Mouse (Mus musculus) hindbrain, embryonic 16.5 days (tissue): ENCODE measurements around the gene Itpr2. TPM values are rescaled to one million over a fixed set of nuclear protein-coding genes. Genes with fewer than 3 reads are reported as not detected.

Experiments
- ATAC-seq: fragments of 200-750 bp; cut with Nextera tagmentation; 2 replicates; pipeline ENCODE4 v1.8.0; 2017; ENCODE audit warnings: moderate TSS enrichment, moderate library complexity
- H3K27ac ChIP-seq: fragments of 300-500 bp; sonication (generic); 2 replicates; pipeline ENCODE4 v1.5.1; 2014; ENCODE audit warnings: low read depth, mild to moderate bottlenecking, control low read depth, low read length, moderate library complexity
- H3K27me3 ChIP-seq: fragments of 300-500 bp; sonication (generic); replicated peaks from 2 replicates; pipeline ENCODE4 v1.6.1; 2014; ENCODE audit warnings: low read length; ENCODE audit not compliant: control insufficient read depth, insufficient read depth
- H3K36me3 ChIP-seq: fragments of 300-500 bp; sonication (generic); 2 replicates; pipeline ENCODE4 v1.6.1; 2014; ENCODE audit warnings: mild to moderate bottlenecking, low read length, moderate library complexity, mixed read lengths; ENCODE audit not compliant: control insufficient read depth, insufficient read depth
- H3K4me1 ChIP-seq: fragments of 300-500 bp; sonication (generic); 2 replicates; pipeline ENCODE4 v1.6.1; 2014; ENCODE audit warnings: low read depth, low read length; ENCODE audit not compliant: control insufficient read depth, insufficient read depth
- H3K4me2 ChIP-seq: fragments of 300-500 bp; sonication (generic); 2 replicates; pipeline ENCODE4 v1.6.1; 2014; ENCODE audit warnings: mild to moderate bottlenecking, low read length, control low read depth, moderate library complexity
- H3K4me3 ChIP-seq: fragments of 300-500 bp; sonication (generic); 2 replicates; pipeline ENCODE4 v1.5.1; 2014; ENCODE audit warnings: mild to moderate bottlenecking, low read length, control low read depth, moderate library complexity
- H3K9ac ChIP-seq: fragments of 300-500 bp; sonication (generic); 2 replicates; pipeline ENCODE4 v1.6.1; 2014; ENCODE audit warnings: low read depth, mild to moderate bottlenecking, control low read depth, low read length, moderate library complexity
- H3K9me3 ChIP-seq: fragments of 300-500 bp; sonication (generic); 2 replicates; pipeline ENCODE4 v1.6.1; 2014; ENCODE audit warnings: mild to moderate bottlenecking, low read length, moderate library complexity; ENCODE audit not compliant: control insufficient read depth
- WGBS: fragments of 180-500 bp; shearing (Covaris S2); extraction: QIAGEN DNeasy Blood & Tissue Kit; methylation state at CpG from one replicate; pipeline ENCODE4 v1.1.7; 2014; 5-methylcytosine and 5-hydroxymethylcytosine counted together
- polyA plus RNA-seq: library from polyadenylated mRNA; unstranded; fragments of >200 nt; fragmentation: Nextera tagmentation; extraction: Ambion mirVana; gene quantifications from 2 replicates; pipeline ENCODE4 v1.2.1, GENCODE M21; 2015

The Itpr2 gene
- polyA plus RNA-seq, 1 experiment from 2014 or later: 9.1 TPM

- Histone ChIP-seq H3K9ac (no peak overlapping the region), H3K4me2 (0 out of 2 replicates have a peak overlapping the region, but pooled peaks have one; percentile 5), H3K4me3 (no peak overlapping the region), H3K27ac (peak overlapping the region; percentile 48), H3K36me3 (no peaks in the 10 kb centered on the region), H3K4me1 (peaks cover 20% of the 10 kb centered on the region), H3K9me3 (no peaks in the 10 kb centered on the region), H3K27me3 (no peaks in the 10 kb centered on the region)
- WGBS: 21% methylated on average over 21 of the region's 21 CpGs
- peak; percentile 78 for ATAC-seq
These were observed 390.9 kb downstream of the Itpr2 start for GRCm38 (mm10) chr6:146110832-146111741.

GRCm38 (mm10) chr6:146110425-146110824 is 391.6 kb downstream of the Itpr2 start:
- Histone ChIP-seq H3K36me3 (no peaks in the 10 kb centered on the region), H3K27me3 (no peaks in the 10 kb centered on the region), H3K4me2 (no peak overlapping the region), H3K27ac (no peak overlapping the region), H3K9me3 (peaks cover 3% of the 10 kb centered on the region; the same call in 1 of the 2 replicates), H3K9ac (no peak overlapping the region), H3K4me3 (no peak overlapping the region), H3K4me1 (peaks cover 20% of the 10 kb centered on the region)
- WGBS: 49% methylated on average over 4 of the region's 4 CpGs
- no peak for ATAC-seq

- H3K4me1 ChIP-seq: peaks cover 20% of the 10 kb centered on the region
- no peak for ATAC-seq
- H3K36me3 ChIP-seq: no peaks in the 10 kb centered on the region
- H3K9me3 ChIP-seq: peaks cover 3% of the 10 kb centered on the region; the same call in 1 of the 2 replicates
- no peak overlapping the region for H3K4me3 ChIP-seq
- H3K4me2 ChIP-seq: no peak overlapping the region
- WGBS: 83% methylated on average over 7 of the region's 7 CpGs
- H3K9ac ChIP-seq: no peak overlapping the region
- no peak overlapping the region for H3K27ac ChIP-seq
- no peaks in the 10 kb centered on the region for H3K27me3 ChIP-seq
These were observed 393.3 kb downstream of the Itpr2 start for GRCm38 (mm10) chr6:146108695-146109094.

- WGBS: 88% methylated on average over 4 of the region's 4 CpGs
- no peaks in the 10 kb centered on the region for H3K36me3 ChIP-seq
- H3K4me1 ChIP-seq: peaks cover 16% of the 10 kb centered on the region
- no peak overlapping the region for H3K4me3 ChIP-seq
- no peak for ATAC-seq
- peaks cover 3% of the 10 kb centered on the region; the same call in 1 of the 2 replicates for H3K9me3 ChIP-seq
- H3K27me3 ChIP-seq: no peaks in the 10 kb centered on the region
- no peak overlapping the region for H3K4me2 ChIP-seq
- no peak overlapping the region for H3K9ac ChIP-seq
- no peak overlapping the region for H3K27ac ChIP-seq
These were observed 394.7 kb downstream of the Itpr2 start for GRCm38 (mm10) chr6:146107117-146107832.

- Histone ChIP-seq H3K9ac (no peak overlapping the region), H3K4me3 (no peak overlapping the region), H3K4me2 (no peak overlapping the region), H3K27me3 (no peaks in the 10 kb centered on the region), H3K9me3 (peaks cover 4% of the 10 kb centered on the region), H3K27ac (no peak overlapping the region), H3K4me1 (no peaks in the 10 kb centered on the region), H3K36me3 (no peaks in the 10 kb centered on the region)
- 62% methylated on average over 15 of the region's 15 CpGs for WGBS
- no peak for ATAC-seq
These were observed 418.7 kb downstream of the Itpr2 start for GRCm38 (mm10) chr6:146083056-146083961.

- 96% methylated on average over 9 of the region's 9 CpGs for WGBS
- ATAC-seq: no peak
- no peak overlapping the region for H3K4me3 ChIP-seq
- H3K4me2 ChIP-seq: no peak overlapping the region
- H3K9ac ChIP-seq: no peak overlapping the region
- no peaks in the 10 kb centered on the region for H3K36me3 ChIP-seq
- H3K9me3 ChIP-seq: peaks cover 4% of the 10 kb centered on the region
- H3K27ac ChIP-seq: no peak overlapping the region
- H3K27me3 ChIP-seq: no peaks in the 10 kb centered on the region
- H3K4me1 ChIP-seq: no peaks in the 10 kb centered on the region
These were observed 419.5 kb downstream of the Itpr2 start for GRCm38 (mm10) chr6:146082476-146082875.

- H3K27me3 ChIP-seq: no peaks in the 10 kb centered on the region
- no peak for ATAC-seq
- no peaks in the 10 kb centered on the region for H3K36me3 ChIP-seq
- H3K4me2 ChIP-seq: no peak overlapping the region
- peaks cover 1% of the 10 kb centered on the region for H3K9me3 ChIP-seq
- no peak overlapping the region for H3K9ac ChIP-seq
- no peaks in the 10 kb centered on the region for H3K4me1 ChIP-seq
- H3K27ac ChIP-seq: no peak overlapping the region
- 86% methylated on average over 8 of the region's 8 CpGs for WGBS
- H3K4me3 ChIP-seq: no peak overlapping the region
These were observed 420.4 kb downstream of the Itpr2 start for GRCm38 (mm10) chr6:146081578-146081977.

GRCm38 (mm10) chr6:146080546-146081512 is 421.2 kb downstream of the Itpr2 start:
- Histone ChIP-seq H3K9ac (no peak overlapping the region), H3K4me3 (no peak overlapping the region), H3K4me1 (no peaks in the 10 kb centered on the region), H3K27me3 (no peaks in the 10 kb centered on the region), H3K36me3 (no peaks in the 10 kb centered on the region), H3K27ac (no peak overlapping the region), H3K9me3 (no peaks in the 10 kb centered on the region; the same call in 1 of the 2 replicates), H3K4me2 (no peak overlapping the region)
- ATAC-seq: no peak
- WGBS: 70% methylated on average over 18 of the region's 18 CpGs
